Mouse (Mus musculus): ENCODE measurements around the gene Elovl7. TPM values are rescaled to one million over a fixed set of nuclear protein-coding genes. Genes with fewer than 3 reads are reported as not detected.

Elovl7 gene
- total RNA-seq, 2 experiments from 2014 or later = 0.17 to 0.26 TPM

DNA sequence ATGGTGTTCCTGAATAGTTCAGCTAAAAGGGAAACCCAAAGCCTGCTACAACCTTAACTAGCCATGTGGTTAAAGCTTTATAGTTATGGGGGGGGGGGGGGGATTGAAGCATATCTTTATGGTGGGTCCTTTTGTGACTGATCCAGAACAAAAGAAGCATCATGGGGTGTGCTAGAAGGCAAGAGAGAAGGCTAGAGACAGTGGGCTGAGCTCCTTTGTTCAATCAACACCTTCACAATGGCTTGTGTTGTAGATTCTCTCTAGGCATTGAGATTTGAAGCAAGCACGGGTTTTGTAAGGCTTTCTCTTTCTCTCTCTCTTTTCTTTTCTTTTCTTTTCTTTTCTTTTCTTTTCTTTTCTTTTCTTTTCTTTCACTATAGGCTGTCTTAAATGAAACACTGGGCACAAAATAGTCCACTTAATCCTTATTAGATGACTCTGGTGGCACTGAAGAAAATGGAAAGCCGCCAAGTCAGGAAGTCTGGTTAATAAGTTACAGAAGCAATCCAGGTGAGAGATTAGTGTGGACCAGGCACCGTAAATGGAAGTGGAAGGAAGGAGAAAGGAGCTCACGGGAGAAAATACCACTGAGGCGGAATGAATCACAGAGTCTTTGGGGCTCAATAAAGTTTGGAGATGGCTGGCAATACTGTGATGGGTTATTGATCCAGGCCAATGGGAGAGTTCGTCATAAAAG, 15.6 kb downstream of the Elovl7 start:
- no peak for DNase-seq
- intact Hi-C loops (cut with DNase I) = no loop called here

- intact Hi-C loops (cut with DNase I) = no loop called here
- no peak for DNase-seq
Observed at GRCm38 (mm10) chr13:108240012-108240411, 25.8 kb downstream of the Elovl7 start.

GRCm38 (mm10) chr13:108241715-108242114, 27.5 kb downstream of the Elovl7 start:
- intact Hi-C loops (cut with DNase I) = no loop called here
- DNase-seq = no peak

DNA sequence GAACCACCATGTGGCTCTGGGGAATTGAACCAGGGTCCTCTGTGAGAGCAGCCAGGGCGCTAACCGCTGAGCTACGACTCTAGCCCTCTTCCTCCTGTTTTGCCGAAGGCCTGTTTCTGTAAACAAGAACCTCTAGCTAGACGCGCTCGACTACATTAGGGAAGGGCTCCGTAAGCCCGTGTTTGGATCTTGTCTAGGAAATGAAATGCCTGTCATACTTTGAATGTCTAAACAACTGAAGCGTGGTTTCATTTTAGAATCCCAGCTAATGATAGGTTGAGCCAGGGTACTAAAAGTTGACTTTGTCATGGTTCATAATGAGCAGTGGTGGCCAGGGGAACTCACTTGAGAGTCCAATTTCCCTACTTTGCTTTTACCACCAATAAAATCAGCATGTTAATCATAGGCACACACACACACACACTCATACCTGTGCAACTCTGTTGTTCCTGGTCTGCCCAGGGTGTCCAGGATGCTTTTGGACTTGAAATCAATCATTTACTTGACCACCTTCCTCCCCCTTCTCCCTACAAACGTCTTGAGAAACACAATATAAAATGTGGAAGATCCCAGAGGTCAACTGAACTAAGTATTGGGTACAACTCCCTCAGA, 31.0 kb downstream of the Elovl7 start:
- DNase-seq = peak in 1 of 2 experiments; percentile 5
- intact Hi-C loops (cut with DNase I) = no loop called here

DNA sequence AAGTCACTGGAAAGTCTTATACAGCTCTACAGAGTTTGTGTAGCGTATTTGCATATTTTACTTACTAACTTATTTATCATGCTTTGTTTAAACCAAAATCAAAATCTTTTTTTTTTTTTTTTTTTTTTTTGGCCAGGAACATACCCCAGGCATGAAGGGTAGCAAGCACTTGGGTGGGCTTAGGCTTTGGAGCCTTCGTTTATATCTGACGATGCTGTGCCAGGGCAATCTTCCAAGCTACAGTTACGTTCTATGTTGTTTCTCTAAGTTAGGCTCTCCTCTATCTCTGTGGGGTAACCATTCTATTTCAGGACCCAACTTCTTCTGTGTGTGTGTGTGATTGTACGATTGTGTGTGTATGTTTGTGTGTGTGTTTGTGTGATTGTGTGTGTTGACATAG, 36.9 kb downstream of the Elovl7 start:
- intact Hi-C loops (cut with DNase I) = no loop called here
- no peak for DNase-seq

- intact Hi-C loops (cut with DNase I) = no loop called here
- no peak for DNase-seq
Observed at GRCm38 (mm10) chr13:108253977-108254376, 39.8 kb downstream of the Elovl7 start.

- intact Hi-C loops (cut with DNase I) = no loop called here
- DNase-seq = no peak
Observed at GRCm38 (mm10) chr13:108263042-108263441, 48.8 kb downstream of the Elovl7 start.

DNA sequence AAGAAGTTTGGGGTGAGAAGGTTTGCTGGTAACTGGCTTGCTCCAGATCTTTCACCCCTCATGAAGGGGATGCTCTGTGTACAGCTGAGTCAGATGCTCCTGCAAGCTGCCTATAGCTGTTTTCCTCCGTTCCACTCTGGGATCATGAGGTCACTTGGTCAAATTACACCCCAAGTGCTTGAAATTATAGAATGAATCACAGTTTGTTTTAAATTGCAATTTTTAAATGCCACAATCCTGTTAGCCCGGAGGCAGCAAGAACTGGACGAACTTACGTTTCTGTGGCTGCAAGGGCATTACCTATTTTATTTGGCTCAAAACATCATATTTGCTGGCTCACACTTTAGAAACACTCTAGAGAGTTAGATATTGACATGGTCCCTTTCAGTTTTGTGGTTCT, 51.2 kb downstream of the Elovl7 start:
- no peak for DNase-seq
- intact Hi-C loops (cut with DNase I) = no loop called here

- no peak for DNase-seq
- intact Hi-C loops (cut with DNase I) = no loop called here
Observed at GRCm38 (mm10) chr13:108267841-108268634, 53.8 kb downstream of the Elovl7 start.

GRCm38 (mm10) chr13:108271458-108272148, 57.4 kb downstream of the Elovl7 start:
- intact Hi-C loops (cut with DNase I) = no loop called here

DNA sequence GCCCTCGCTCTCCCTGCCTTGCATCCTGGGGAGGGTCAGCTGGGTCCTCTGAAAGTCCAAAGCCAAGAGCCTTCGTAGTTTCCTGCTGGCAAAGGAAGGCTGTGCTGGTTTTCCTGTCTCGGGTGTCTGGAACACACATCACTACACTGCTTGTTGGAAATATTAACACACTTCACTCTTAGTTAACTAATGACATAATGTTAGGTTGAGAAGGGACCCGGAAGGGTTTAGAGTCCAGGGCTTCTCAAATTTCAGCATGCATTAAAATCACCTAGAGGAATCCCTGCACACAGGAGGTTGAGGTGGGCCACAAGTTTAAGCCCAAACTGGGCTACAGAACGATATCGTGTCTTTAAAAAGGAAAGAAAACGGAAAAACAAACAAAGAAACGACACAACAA, 58.1 kb downstream of the Elovl7 start:
- no peak for DNase-seq
- intact Hi-C loops (cut with DNase I) = no loop called here

More at GRCm38 (mm10) chr13:108271458-108272148, 57.4 kb downstream of the Elovl7 start:
- no peak for DNase-seq

GRCm38 (mm10) chr13:108273034-108273433, 58.8 kb downstream of the Elovl7 start:
- intact Hi-C loops (cut with DNase I) = no loop called here

GRCm38 (mm10) chr13:108273456-108273855, 59.3 kb downstream of the Elovl7 start:
- intact Hi-C loops (cut with DNase I) = no loop called here
- no peak for DNase-seq

More at GRCm38 (mm10) chr13:108273034-108273433, 58.8 kb downstream of the Elovl7 start:
- no peak for DNase-seq

DNA sequence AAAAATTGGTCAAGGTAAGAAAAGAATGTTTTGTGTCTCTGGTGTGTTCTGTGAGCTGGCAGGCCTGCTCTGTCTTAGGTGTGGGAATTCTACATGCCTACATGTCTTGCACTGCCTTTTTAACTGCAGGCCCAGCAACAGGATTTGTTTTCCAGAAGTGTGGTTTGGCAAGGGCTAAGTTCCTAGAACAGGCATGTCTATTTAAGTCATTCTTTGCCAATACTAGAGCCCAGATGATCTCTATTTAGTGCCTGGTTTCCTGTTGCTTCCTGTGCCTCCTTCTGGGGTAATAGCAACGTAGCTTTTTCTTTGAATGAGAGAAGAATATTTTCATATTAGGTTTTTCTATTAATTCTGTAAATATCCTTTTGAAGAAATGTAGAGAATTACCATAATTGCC, 62.4 kb downstream of the Elovl7 start:
- intact Hi-C loops (cut with DNase I) = no loop called here
- no peak for DNase-seq

DNA sequence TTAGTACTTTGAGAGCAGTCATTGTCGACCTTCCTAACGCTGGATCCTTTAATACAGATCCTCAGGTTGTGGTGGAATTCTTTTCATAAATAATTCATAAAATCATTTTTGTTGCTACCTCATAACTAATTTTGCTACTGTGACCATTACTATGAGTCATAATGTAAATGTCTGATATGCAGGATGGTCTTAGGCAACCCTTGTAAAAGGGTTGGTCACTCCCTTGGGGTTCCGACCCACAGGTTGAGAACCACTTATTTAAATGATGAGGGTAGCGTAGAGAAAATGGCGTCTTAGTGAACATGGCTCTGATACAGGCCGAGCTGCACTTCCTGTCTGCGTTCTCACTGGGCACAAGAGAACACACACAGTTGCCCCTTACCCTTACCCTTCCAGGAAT, 63.1 kb downstream of the Elovl7 start:
- no peak for DNase-seq
- intact Hi-C loops (cut with DNase I) = no loop called here

- no peak for DNase-seq
- intact Hi-C loops (cut with DNase I) = no loop called here
Observed at GRCm38 (mm10) chr13:108278592-108278991, 64.4 kb downstream of the Elovl7 start.

DNA sequence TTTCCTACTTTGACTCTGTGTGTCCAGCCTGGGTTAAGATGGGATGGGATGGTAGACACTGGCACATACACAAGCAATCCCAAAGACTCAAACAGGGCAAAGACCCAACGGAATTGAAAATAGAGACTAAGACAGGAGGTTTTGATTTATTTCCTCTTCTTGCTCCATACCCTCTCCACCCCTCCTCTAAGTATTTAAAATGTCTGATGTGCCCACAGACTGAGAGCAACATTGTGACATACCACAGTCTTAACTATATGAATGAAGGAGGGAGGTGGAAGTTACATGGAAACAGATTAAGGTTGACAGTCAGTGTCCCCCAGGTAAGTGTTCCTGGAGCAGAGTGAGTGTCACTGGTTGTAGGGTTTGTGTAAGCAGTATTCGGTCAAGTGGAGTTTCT, 70.1 kb downstream of the Elovl7 start:
- no peak for DNase-seq
- intact Hi-C loops (cut with DNase I) = no loop called here

DNA sequence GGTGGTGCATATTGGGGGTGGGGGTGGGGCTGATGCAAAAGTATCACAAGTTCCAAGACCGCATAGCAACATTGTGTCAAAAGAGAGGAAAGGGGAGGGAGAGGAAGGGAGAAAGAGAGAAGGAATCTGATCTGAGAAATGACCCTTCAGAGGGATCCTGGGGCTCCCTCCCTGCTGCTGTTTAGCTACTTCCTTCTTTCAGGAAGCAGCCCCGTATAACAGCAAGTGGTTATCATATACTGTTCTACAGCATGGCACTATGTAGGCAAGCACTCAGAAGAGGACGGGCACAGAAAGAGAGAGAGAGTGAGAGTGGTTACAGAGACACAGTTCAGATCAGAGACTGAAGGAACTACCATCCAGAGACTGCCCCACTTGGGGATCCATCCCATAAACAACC, 73.7 kb downstream of the Elovl7 start:
- DNase-seq = no peak
- intact Hi-C loops (cut with DNase I) = no loop called here

DNA sequence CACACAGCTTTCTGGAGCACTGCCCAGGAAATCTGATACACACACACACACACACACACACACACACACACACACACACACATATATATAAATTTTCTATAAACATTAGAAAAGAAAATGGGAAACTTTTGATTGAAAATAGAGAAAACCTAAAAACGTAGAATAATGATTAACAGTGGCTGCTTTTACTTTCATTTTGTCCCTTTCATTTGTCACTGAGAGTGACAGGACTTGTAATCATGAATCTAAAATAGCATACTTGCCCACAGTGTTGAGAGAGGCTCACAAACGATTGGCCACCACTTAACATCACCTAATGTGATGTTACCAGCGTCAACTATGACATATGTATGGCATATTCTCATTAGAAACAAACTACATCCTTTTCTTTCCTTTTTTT, 75.2 kb downstream of the Elovl7 start:
- intact Hi-C loops (cut with DNase I) = no loop called here
- no peak for DNase-seq

GRCm38 (mm10) chr13:108290314-108290713, 76.1 kb downstream of the Elovl7 start:
- DNase-seq = no peak
- intact Hi-C loops (cut with DNase I) = no loop called here

All from heart, postnatal 14 days (tissue).